Mouse (Mus musculus) adrenal gland, adult 8-10 months (tissue): Measurements from ENCODE around the gene Dppa3. TPM values are rescaled to one million over a fixed set of nuclear protein-coding genes. Genes with fewer than 3 reads are reported as not detected.
"Not testable (repeated sequence)": the region's sequence is repeated elsewhere in the genome, so short reads cannot be mapped to it uniquely, and the experiment has no call there.

Experiments used
- DNase-seq: peaks from one replicate; pipeline ENCODE4 v3.0.0; 2022
- total RNA-seq, 4 experiments: library from RNA; stranded (reverse); gene quantifications; 2 replicates each; pipeline ENCODE4 v1.2.4; 2022

Gene Dppa3
- total RNA-seq, 4 experiments from 2014 or later = not detected

DNA sequence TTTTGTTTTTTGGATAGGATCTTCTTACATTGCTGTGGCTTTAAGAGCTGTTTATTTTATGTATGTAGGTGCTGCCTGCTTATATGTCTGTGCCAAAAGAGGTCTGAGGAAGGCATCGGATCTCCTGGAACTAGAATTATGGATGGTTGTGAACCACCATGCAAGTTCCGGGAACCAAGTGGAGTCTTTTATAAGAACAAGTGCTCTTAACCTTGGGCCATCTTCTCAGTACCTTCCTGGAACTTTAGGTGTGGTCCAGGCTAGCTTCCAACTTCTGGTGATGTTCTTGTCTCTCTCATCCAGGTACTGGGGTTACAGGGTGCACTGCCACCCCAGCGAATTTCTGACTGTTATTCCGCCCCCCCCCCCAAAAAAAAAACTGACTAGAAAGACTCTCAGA, 13.8 kb upstream of the Dppa3 start:
- no peak for DNase-seq

DNA sequence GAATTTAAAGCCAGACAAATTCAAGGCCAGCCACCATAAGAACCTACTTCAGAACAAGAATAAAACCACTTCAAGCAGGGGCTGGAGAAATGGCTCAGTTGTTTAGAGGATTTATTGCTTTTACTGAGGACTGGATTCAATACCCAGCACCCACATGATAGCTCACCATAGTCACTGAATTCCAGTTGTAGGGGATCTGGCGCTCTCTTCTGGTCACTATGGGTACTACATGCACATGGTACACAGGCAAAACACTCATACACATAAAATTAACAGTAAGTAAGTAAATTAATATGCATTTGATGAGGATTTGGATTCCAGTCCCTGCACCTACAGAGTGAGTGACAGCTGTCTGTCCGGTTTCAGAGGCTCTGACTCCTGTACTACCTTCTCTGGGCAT, 12.2 kb upstream of the Dppa3 start:
- DNase-seq = no peak

DNA sequence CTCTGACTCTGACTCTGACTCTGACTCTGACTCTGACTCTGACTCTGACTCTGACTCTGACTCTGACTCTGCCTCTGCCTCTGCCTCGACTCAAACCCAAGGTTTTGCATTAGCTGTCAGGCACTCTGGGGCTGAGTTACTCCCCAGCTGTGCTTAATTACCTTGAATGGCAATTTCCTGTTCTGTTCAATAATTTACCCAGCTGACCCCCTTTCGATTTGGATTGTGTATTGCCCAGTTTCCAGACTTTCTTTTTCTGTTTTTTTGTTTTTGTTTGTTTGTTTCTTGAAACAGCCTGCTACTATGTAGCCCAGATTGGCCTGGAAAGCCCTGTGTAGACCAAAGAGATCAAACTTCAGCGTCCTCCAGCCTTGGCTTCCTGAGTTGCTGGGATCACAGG, 10.2 kb upstream of the Dppa3 start:
- no peak for DNase-seq

DNA sequence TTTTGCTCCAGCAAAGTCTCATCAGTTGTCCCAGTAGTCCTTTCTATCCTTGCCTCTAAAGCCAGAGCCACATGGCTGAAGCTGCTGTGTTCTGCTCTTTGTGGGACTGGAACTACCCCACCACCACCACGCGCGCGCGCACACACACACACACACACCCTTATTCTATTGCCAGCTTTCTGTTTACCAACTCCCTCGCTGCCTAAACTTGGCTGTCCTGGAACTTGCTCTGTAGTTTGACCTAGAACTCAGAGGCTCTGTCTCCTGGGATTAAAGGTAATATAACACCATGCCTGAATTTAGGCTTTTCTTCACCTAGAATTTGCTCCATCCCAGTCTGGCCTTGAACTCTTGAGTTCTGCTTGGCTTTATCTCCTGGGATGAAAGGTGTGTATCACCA, 5.1 kb upstream of the Dppa3 start:
- DNase-seq = no peak

DNA sequence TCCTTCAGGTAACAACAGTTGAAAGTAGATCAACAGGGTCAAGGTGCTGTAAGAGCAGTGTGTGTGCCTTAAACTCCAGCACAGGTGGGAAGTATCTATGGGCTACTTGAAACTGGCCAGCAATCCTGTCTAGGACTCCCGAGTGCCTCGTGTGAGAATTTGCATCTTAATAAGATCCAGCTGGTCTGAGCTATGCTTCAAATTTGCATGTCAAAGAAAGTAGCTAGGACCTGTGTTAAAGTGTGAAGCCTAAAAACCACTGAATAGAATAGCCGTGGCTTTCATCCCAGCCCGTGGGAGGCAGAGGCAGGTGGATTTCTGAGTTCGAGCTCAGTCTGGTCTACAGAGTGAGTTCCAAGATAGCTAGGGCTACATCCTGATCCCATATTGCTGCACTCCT, 1.7 kb upstream of the Dppa3 start:
- DNase-seq = no peak

DNA sequence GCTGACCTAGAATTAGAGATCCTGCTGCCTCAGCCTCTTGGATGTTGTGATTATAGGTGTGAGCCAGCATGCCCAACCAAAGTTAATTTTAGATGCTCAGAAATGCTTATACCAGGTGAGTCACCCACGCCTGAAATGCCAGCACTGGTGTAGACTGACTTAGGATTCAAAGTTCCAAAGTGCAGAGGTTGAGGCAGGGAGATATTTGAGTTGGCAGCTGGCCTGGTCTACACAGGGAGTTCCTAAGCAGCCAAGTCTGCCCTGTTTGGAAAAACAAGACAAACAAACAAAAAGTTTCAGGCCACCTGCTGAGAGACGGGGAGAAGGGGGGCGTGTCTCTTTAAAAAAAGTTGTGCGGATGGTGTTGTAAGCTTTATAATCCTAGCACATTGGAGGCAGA, 1.1 kb upstream of the Dppa3 start:
- DNase-seq = no peak

DNA sequence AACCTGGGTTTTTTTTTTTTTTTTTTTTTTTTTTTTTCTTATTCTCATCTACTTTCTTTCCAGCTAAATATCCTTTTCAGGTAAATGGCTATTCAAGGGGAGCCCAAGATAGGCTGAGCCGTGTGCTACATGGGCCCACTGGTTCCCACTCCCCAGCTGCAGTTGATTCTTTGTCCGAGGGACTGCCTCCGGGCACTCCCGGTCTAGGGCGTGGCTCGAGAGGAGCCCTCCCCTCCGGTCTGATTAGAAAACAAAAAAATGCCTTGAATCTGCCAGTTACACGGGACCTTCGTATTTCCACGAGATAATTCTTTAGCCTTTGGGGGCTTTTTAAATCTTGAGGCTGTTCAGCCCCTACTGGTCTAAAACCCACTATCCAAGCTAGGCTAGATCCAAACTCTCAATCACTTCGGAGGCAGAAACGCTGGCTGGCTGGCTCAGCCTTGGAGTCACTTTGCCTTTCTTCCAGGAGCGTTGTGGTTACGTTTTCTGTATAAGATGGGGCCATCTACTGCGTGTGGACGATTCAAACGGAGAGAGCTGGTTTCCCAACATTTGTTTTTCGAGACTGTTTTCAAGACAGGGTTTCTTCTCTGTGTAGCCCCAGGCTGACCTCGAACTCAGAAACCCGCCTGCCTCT, 1.4 kb downstream of the Dppa3 start:
- DNase-seq = no peak

DNA sequence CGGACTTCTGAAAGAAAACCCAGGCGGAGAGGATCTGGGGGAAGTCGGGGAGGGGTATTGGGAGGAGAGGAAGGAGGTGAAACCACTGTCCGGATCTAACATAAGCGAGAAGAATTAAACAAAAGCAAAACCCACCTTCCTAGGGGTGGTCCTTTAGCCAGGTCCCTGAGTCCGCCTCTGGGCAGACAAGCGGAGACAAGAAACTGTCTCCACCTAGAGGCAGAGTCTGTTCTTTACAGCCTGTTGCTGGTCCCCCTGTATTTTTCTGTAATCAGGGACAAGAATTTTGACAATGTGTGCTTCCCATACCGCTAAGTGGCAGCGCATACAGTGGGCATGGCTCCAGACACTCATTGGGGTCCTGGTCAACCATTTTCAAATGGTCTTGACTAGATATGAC, 7.2 kb downstream of the Dppa3 start:
- DNase-seq = no peak

DNA sequence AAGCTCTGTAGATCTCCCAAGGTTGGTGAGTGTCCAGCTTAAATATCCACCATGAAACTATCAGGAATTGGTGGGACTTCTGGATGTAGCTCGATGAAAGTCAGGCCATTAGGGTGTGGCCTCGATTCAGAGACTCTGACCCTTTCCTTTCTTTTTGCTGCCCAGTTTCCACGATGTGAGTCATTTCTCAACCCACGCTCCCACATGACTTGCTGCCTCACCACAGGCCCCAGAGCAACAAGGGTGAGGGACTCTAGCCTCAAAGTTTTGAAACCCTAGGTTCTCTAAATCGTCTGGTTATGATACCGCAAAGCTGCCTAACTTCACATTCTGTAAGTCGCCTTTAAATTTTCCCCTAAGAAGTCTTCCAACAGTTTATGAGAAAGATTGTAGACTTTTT, 9.1 kb downstream of the Dppa3 start:
- DNase-seq = no peak

DNA sequence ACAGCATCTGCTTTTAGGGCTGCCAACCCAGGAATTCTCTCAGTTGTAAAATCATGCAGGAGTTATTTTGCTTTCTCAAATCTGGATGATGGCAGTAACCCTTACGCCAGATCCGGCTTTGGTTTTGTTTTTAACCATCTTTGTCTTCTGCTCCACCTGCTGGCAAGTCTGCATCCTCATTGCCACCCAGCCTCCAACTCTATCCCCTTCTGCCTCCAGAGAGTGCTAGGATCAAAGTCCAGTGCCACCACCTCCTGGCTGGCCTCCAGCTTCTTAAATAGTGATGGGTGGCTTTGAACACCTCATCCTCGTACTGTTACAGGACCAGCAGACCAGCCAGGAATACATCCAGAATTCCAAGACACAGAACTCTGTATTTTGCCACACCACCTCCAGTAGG, 10.5 kb downstream of the Dppa3 start:
- no peak for DNase-seq

DNA sequence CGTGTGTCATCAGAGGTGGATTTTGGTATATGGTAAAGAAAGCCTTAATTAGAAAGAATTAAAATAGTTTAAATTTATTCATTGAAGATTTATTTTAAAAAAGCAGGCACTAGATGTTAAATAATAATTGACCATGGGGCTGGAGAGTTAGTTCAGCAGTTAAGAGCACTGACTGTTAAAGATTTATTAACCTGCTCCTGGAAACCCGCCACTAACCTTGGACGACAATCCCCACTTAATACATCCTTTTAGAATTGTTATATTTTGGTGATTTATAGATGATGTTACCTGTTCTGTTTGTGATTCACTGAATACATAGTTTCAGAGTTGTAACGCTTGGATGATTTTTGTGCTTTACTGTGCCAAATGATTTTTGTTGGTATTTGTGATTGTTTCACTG, 11.4 kb downstream of the Dppa3 start:
- not testable (repeated sequence) for DNase-seq

DNA sequence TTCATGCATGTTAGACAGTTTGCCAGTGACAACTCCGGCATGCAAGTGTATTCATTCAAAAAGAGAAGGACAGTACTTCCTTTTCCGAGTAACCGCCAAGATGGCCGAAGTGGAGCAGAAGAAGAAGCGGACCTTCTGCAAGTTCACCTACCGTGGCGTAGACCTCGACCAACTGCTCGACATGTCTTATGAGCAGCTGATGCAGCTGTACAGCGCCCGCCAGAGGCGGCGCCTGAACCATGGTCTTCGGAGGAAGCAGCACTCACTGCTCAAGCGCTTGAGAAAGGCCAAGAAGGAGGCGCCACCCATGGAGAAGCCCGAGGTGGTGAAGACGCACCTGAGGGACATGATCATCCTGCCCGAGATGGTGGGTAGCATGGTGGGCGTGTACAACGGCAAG, 18.0 kb downstream of the Dppa3 start:
- not testable (repeated sequence) for DNase-seq

DNA sequence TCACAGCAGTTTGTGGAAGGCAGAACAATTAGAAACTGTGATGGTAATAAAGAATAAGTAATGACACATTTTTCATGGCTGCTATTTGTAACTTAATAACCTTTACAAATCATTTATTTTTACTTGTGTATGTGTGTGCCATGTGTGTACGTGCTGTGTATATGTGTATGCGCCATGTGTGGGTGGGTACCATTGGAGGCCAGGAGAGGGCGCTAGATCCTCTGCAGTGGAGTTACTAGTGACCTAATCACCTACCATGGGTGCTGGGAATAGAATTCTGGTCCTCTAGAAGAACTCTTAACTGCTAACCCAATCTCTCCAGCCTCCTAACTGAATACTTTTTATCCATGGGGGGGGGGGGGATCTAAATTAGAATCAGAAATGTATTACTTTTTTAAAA, 23.7 kb downstream of the Dppa3 start:
- no peak for DNase-seq

DNA sequence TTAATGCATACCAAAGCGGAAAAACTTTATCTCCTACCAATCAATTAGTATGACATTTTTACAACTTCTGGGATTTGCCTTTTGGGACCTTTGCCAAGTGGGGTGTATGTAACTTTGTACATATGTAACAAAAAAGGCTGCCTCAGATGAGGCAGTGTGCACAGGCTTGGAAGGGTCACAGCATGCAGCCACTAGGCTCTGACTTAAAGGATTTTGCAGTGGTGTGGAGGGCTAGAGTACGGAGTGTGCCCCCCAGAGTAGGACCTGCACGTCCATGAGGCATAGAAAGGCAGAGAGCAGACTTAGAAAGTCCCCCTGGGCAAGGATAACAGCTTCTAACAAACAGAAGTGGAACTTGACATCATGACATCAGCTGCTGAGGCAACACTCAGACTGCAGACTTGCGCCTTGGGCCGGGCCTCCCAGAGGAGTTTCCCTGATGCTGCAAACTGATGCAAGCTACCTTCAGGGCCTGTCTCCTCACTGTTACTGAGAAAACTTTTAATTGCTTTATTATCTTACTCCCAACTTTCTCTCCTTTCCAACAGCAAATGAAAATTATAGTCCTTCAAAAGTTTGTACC, 24.3 kb downstream of the Dppa3 start:
- no peak for DNase-seq

DNA sequence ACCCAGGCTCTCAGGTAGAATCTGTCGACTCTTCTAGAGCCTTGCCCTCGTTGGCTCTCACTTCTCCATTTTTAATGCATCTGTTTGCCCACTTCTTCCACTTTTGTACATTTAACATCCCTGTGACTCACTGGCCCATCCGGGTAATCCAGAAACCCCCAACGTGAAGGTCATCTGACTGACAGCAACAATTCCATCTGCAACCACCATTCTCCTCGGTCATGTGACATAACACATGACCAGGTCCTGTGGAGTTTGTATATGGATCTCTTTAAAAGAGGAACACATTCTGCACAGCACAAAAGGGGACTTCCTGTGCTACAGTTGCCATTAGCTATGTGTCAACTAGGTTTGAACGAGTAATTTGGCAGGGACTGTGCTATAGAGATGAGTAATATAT, 28.1 kb downstream of the Dppa3 start:
- DNase-seq = no peak

DNA sequence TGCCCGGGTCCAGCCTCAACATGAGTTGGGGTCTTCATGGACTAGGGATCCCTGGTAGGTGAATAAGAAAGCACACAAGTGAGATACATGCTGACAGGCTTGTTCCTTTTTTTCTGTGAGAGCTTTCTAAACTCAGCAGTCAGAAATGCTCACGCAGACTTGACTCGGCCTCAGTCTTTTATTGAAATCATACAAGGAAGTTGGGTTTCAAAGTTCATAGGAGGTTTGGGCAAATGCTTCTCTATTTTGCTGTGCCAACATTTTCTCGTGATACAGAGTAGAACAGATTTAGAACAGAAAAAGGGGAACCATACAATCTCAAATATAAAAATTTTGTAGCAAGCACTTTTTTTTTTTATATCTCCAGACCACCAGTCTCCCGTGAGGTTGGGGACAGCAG, 31.4 kb downstream of the Dppa3 start:
- no peak for DNase-seq

DNA sequence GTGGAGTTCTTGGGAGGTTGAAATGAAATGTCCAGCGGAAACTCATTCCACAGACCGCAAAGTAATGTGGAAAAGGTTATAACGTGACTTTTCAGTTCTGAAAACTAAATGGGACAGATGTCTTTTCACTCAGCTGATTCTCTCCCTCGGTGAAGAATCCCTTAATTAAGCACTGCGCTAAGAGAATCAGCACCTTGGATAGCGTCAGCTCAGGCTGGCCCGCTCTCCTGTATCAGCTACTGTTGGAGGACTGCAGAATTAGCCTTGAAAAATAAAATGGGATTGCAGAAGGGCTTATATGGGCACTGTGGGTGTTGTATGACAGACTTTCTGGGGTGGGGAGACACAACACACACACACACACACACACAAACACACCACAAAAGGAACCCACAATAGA, 33.4 kb downstream of the Dppa3 start:
- DNase-seq = no peak

DNA sequence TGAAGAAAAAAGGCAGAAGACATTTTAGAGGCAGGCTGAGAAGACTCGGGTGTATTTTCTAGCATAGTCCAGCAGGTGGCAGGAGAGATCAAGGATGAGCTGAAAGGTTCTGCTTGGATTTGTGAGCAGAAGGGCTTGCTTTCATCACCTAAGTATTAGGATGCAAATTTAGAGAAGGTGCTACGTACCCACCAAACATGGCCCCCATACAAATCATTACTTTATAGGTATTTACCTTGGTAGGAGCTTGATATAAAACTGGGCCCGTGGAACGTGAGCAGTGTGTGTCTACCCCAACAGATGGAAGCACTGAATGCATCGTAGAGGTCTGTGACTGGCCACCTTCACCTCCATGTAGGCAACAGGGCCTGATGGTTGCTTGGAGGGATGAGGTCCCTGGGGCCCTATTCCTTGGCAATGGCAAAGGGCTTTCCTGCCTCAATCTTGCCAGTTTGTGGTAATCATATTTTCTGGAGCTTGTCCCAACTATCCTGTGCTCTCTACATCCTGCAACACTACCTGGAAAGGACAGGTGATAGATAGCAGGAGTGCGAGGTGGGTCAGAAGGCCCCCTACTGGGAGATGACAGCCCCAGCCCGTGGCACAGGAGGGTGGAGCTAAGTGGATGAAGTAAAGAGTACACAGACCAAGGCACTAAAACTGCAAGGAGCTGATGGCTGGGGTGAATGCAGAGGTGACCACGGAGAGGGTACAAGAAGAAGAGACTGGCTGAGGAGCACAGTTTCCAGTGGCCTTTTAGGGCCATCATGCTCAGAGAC, 34.6 kb downstream of the Dppa3 start:
- no peak for DNase-seq

DNA sequence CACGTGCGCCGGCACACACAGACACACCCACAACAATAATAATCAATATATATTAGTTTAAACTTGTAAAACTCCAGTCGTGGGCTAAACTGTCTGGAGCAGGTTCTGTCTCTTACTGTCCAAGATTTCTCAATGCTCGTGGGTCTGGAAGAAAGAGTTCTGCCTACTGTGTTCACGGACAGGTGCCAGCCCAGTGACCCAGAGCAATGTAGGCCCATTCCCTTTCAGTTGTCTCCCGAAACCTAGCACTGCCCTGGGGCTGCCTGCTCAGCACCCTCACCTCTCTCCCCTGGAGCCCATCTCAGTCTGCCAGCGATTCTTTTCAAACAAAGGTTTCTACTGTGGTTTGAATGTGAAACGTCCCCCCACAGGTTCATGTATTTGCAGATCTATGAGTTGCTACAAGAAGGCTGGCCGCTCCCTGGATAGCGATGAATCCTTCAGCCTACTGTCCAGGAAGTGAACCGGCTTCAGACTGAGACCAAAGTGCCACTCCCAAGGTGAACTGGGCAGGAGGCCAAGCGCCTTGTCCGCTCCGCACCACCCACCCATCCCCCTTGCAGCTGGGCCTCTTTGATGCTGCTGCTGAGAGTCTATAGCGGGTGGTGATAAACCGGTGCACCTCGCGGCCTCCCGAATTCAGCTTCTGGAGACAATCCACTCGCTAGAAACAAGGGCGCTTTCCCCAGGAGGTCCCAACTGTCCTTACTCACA, 36.5 kb downstream of the Dppa3 start:
- no peak for DNase-seq

DNA sequence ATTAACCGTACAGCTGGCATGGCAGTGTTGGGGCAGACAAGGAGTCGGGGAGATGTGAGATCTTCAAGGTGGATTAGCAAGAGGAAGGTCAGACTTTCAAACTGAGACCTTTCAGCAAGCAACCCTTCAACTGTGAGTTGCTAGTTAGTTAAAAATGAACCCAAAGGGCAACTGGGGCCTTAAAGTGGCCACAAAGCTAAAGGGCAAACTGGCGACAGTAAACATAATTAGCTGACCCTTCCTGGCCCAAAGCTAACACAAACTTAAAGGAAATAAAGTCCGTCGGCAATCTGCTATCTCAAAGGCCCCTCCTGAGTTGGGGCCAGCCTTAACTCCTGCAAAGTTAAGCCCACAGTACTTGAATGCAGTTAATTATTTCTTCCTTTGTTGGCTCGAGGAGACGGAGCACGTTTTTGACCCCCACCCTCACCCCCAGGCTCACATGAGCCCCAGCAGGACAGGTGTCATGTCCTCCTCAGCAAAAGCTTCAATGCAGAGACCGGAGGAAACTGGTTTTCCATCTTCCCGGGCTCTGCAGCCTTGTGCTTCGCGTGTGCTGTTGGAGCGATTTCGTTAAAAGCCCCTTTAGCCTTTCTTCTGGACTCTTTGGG, 37.5 kb downstream of the Dppa3 start:
- DNase-seq = no peak

DNA sequence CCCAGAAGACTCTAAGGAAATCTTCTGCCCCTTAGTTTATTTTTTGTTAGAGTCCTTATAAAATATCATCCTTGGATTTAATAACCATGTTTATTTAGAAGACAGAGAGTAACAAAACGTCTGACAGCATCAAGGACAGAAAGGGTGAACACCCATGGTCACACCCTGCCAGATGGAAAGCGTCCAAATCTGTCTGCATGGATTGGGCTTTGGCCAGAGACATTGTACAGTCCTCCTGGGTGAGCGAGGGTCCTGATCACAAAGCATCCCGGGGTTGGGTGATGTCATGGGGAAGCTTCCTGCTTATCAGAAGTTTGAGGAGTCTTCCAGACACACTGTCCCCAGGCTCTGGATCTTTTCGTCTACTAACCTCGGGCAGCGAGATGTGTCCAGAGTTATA, 39.7 kb downstream of the Dppa3 start:
- no peak for DNase-seq

DNA sequence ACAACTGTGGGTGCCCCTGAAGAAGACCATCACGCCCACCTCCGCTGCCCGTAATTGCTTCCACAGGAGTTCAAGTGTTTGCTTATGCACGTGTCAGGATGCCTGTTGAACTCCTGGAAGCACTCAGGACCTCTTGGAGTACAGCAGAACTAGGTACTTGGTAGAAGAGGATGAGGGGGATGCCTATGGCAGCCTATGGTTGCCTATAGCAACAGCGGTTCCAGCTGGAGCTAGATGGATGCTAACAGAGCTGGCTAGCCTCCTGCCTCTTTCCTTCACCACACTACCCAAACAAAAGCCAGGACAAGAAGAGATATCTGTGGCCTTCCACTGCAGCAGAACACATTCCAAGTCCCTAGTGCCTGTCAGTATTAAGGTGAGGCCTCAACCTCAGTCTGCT, 41.5 kb downstream of the Dppa3 start:
- no peak for DNase-seq

DNA sequence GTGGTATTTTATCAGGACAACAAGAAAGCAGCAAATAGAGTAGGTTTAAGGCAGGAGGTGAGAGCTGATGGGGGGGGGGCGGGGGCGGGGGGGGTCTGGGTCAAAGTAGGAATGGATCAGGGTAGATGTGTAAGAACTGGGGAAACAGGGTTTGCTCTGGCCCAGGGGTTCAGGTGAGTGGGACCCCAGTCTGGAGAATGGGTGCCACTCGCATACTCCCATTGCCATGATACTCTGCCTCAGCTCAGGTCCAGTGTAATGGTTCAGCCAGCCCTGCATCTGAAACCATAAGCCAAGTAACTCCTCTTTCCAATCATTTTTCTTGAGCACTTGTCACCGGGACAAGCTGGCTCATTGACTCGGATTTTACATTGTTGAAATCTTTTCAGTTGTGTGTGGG, 42.6 kb downstream of the Dppa3 start:
- DNase-seq = no peak
